Mouse (Mus musculus): ENCODE data around the gene Mettl13. TPM values are rescaled to one million over a fixed set of nuclear protein-coding genes. Genes with fewer than 3 reads are reported as not detected.

The Mettl13 gene
- total and polyA plus RNA-seq, 2 experiments = 3.0 to 8.6 TPM

DNA sequence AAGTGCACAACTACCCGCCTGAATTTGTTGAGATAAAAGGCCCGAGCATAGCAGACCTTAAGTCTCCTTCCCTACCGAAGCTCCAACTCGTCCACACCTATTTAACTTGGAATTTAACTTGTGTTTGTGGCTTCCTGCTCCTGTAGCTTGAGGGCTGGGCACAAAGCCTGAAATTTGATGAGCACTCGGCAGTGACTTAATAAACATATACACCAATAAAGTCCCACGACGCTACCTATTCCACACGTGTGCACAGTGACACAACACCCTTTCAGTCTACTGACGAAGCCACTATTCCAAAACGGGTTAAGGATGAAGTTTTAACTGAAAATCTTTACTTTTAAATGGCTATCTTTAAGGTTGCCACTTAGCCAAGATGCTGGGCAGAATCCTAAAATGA, 744 bp downstream of the Mettl13 start:
- no peak for DNase-seq (ENCODE audit: extremely low read depth, low read depth, low spot score)
- H3K79me2 ChIP-seq (ENCODE audit: control insufficient read depth, insufficient read depth, low read length) = no peaks in the 10 kb centered on the region
- H3K9ac ChIP-seq (ENCODE audit: low read depth, low read length) = peak overlapping the region; percentile 64
- WGBS = 3% methylated on average over 10 of the region's 10 CpGs
- no peak overlapping the region for H3K27ac ChIP-seq (replicated peaks; ENCODE audit: insufficient read depth, low read depth, low read length)
- no peaks in the 10 kb centered on the region; the same call in 1 of the 2 replicates for H3K36me3 ChIP-seq (ENCODE audit: control insufficient read depth, insufficient read depth, low read length)
- H3K4me1 ChIP-seq (ENCODE audit: control insufficient read depth, insufficient read depth, low read length) = peaks cover 6% of the 10 kb centered on the region
- peak overlapping the region; percentile 26 for H3K4me3 ChIP-seq (ENCODE audit: insufficient read depth, low read depth, low read length)
- no peaks in the 10 kb centered on the region for H3K27me3 ChIP-seq (ENCODE audit: control insufficient read depth, insufficient read depth, low read length)
- TF ChIP-seq POLR2A (IDR thresholded peaks at IDR 0.05; ENCODE audit: extremely low read depth, insufficient read depth, low read length) (no peak), CTCF (IDR thresholded peaks at IDR 0.05; ENCODE audit: low read depth, low read length) (no peak)

DNA sequence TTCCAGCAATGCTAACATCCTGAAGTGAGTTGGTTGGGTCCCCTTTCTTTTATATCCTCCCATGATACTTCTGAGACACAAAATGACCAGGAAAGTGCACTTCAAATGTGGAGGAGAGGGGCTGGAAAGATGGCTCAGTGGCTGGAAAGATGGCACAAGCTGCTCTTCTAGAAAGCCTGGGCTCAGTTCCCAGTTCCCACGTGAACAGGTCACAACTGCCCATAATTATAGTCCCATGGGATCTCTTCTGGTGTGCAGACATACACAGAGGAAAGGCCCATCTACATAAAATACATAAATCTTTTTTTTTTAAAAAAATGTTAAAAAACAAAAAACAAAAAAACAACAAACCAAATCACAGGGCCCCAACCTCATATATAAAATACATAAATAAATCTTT, 5.1 kb downstream of the Mettl13 start:
- no peak for DNase-seq (ENCODE audit: extremely low read depth, low read depth, low spot score)
- TF ChIP-seq POLR2A (IDR thresholded peaks at IDR 0.05; ENCODE audit: extremely low read depth, insufficient read depth, low read length) = no peak
- TF ChIP-seq CTCF (IDR thresholded peaks at IDR 0.05; ENCODE audit: low read depth, low read length) = no peak
- H3K4me1 ChIP-seq (ENCODE audit: control insufficient read depth, insufficient read depth, low read length) = peaks cover 6% of the 10 kb centered on the region
- no peak overlapping the region for H3K4me3 ChIP-seq (ENCODE audit: insufficient read depth, low read depth, low read length)
- H3K27ac ChIP-seq (replicated peaks; ENCODE audit: insufficient read depth, low read depth, low read length) = no peak overlapping the region
- 71% methylated on average over 1 of the region's 1 CpGs for WGBS
- no peak overlapping the region for H3K9ac ChIP-seq (ENCODE audit: low read depth, low read length)
- H3K79me2 ChIP-seq (ENCODE audit: control insufficient read depth, insufficient read depth, low read length) = no peaks in the 10 kb centered on the region
- no peaks in the 10 kb centered on the region for H3K27me3 ChIP-seq (ENCODE audit: control insufficient read depth, insufficient read depth, low read length)
- peaks cover 25% of the 10 kb centered on the region for H3K36me3 ChIP-seq (ENCODE audit: control insufficient read depth, insufficient read depth, low read length)

DNA sequence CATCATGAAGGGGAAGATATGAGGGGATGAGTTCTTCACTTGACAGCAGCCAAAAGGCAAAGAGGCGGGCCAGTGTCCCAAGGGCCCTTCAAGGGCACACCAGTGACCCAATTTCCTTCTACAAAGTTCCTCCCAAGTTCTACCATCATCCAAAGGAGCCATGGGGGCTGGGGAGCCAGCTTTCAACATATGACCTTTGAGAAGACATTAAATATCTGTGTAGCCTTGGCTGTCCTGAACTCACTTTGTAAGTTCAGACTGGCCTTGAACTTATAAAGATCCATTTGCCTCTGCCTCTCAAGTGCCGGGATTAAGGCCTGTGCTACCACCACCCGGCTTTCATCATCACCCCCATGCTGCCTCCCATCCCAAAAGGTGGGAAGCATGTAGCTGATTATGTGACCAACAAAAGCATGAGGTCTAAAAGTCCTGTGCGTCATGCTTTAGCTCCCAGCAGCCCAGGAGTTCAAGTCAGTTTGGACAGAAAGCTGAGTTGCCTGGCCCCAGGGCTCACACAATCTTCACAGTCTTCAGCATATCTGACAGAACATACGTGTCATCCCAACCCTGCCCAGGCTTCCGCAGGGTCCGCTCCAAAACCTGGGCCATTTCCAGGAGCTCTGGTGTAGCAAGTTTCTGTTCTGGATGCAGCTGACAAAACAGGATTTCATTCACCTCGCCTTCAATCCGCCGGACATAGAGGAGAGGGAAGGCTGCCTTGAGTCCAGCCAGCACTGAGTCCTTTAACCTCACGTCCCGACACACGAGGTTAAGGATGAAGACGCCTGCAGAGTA, 14.4 kb downstream of the Mettl13 start:
- Histone ChIP-seq H3K36me3 (ENCODE audit: control insufficient read depth, insufficient read depth, low read length) (peaks cover 36% of the 10 kb centered on the region), H3K79me2 (ENCODE audit: control insufficient read depth, insufficient read depth, low read length) (no peaks in the 10 kb centered on the region), H3K27ac (replicated peaks; ENCODE audit: insufficient read depth, low read depth, low read length) (no peak overlapping the region), H3K9ac (ENCODE audit: low read depth, low read length) (no peak overlapping the region), H3K4me3 (ENCODE audit: insufficient read depth, low read depth, low read length) (no peak overlapping the region), H3K4me1 (ENCODE audit: control insufficient read depth, insufficient read depth, low read length) (no peaks in the 10 kb centered on the region), H3K27me3 (ENCODE audit: control insufficient read depth, insufficient read depth, low read length) (no peaks in the 10 kb centered on the region)
- WGBS = 92% methylated on average over 14 of the region's 14 CpGs
- TF ChIP-seq CTCF (IDR thresholded peaks at IDR 0.05; ENCODE audit: low read depth, low read length) = no peak
- TF ChIP-seq POLR2A (IDR thresholded peaks at IDR 0.05; ENCODE audit: extremely low read depth, insufficient read depth, low read length) = no peak
- no peak for DNase-seq (ENCODE audit: extremely low read depth, low read depth, low spot score)

DNA sequence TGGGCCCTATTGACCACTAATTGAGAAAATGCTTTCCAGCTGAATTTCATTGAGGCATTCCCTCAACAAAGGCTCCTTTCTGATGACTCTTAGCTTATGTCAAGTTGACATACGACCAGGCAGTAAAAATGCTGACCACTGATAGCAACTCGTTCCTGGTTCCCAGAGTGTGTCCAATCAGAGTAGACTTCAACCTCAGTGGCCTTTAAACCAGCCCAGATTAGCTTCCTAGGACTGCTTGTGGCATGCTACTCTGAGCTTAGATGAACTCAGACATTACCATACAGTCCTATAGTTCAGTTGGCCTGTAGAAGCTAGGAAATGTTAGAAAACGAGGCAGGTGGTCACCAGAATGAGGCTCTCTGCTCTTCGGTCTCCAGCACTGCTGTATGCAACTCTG, 16.0 kb downstream of the Mettl13 start:
- Histone ChIP-seq H3K36me3 (ENCODE audit: control insufficient read depth, insufficient read depth, low read length) (peaks cover 25% of the 10 kb centered on the region; the same call in 1 of the 2 replicates), H3K79me2 (ENCODE audit: control insufficient read depth, insufficient read depth, low read length) (no peaks in the 10 kb centered on the region), H3K27ac (replicated peaks; ENCODE audit: insufficient read depth, low read depth, low read length) (no peak overlapping the region), H3K27me3 (ENCODE audit: control insufficient read depth, insufficient read depth, low read length) (no peaks in the 10 kb centered on the region), H3K4me3 (ENCODE audit: insufficient read depth, low read depth, low read length) (no peak overlapping the region), H3K4me1 (ENCODE audit: control insufficient read depth, insufficient read depth, low read length) (no peaks in the 10 kb centered on the region), H3K9ac (ENCODE audit: low read depth, low read length) (no peak overlapping the region)
- TF ChIP-seq CTCF (IDR thresholded peaks at IDR 0.05; ENCODE audit: low read depth, low read length) = no peak
- no peak for TF ChIP-seq POLR2A (IDR thresholded peaks at IDR 0.05; ENCODE audit: extremely low read depth, insufficient read depth, low read length)
- no peak for DNase-seq (ENCODE audit: extremely low read depth, low read depth, low spot score)
- WGBS = 84% methylated on average over 4 of the region's 4 CpGs

DNA sequence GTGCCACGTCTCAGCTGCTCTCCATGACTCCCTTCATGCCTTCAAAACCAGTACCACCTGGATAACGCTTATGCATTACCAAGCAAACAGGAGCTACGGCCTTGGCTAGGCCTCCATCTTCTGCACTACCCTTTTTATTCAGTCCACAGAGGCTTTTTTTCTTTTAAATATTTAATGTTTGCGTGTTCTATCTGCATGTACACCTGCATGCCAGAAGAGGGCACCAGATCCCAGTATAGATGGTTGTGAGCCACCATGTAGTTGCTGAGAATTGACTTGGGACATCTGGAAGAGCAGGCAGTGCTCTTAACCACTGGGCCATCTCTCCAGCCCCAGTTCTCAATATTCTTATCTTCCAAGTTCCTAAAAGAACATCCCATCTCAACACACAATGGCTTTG, 16.8 kb downstream of the Mettl13 start:
- H3K4me1 ChIP-seq (ENCODE audit: control insufficient read depth, insufficient read depth, low read length) = no peaks in the 10 kb centered on the region
- DNase-seq (ENCODE audit: extremely low read depth, low read depth, low spot score) = no peak
- no peak overlapping the region for H3K4me3 ChIP-seq (ENCODE audit: insufficient read depth, low read depth, low read length)
- H3K79me2 ChIP-seq (ENCODE audit: control insufficient read depth, insufficient read depth, low read length) = no peaks in the 10 kb centered on the region
- H3K27ac ChIP-seq (replicated peaks; ENCODE audit: insufficient read depth, low read depth, low read length) = no peak overlapping the region
- WGBS = 79% methylated on average over 4 of the region's 4 CpGs
- TF ChIP-seq POLR2A (IDR thresholded peaks at IDR 0.05; ENCODE audit: extremely low read depth, insufficient read depth, low read length) = no peak
- 0 out of 2 replicates have a peak, but pooled peaks have one; percentile 1 for TF ChIP-seq CTCF (IDR thresholded peaks at IDR 0.05; ENCODE audit: low read depth, low read length)
- H3K9ac ChIP-seq (ENCODE audit: low read depth, low read length) = no peak overlapping the region
- peaks cover 18% of the 10 kb centered on the region; the same call in 1 of the 2 replicates for H3K36me3 ChIP-seq (ENCODE audit: control insufficient read depth, insufficient read depth, low read length)
- H3K27me3 ChIP-seq (ENCODE audit: control insufficient read depth, insufficient read depth, low read length) = no peaks in the 10 kb centered on the region

DNA sequence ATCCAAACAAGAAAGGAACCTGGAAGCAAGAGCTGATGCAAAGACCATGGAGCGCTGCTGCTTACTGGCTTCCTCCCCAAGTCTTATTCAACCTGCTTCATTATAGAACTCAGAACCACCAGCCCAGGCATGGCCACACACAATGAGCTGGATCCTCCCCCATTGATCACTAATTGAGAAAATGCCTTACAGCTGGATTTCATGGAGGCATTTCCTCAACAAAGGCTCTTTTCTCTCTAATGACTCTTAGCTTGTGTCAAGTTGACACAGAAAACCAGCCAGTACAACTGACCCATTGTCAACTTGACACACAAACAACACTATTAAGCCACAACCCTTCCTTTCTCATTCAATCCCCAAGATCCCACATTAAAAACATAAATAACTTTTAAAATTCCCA, 17.7 kb downstream of the Mettl13 start:
- Histone ChIP-seq H3K4me1 (ENCODE audit: control insufficient read depth, insufficient read depth, low read length) (no peaks in the 10 kb centered on the region), H3K79me2 (ENCODE audit: control insufficient read depth, insufficient read depth, low read length) (no peaks in the 10 kb centered on the region), H3K36me3 (ENCODE audit: control insufficient read depth, insufficient read depth, low read length) (peaks cover 9% of the 10 kb centered on the region; the same call in 1 of the 2 replicates), H3K4me3 (ENCODE audit: insufficient read depth, low read depth, low read length) (no peak overlapping the region), H3K27ac (replicated peaks; ENCODE audit: insufficient read depth, low read depth, low read length) (no peak overlapping the region), H3K27me3 (ENCODE audit: control insufficient read depth, insufficient read depth, low read length) (no peaks in the 10 kb centered on the region), H3K9ac (ENCODE audit: low read depth, low read length) (no peak overlapping the region)
- no peak for TF ChIP-seq CTCF (IDR thresholded peaks at IDR 0.05; ENCODE audit: low read depth, low read length)
- TF ChIP-seq POLR2A (IDR thresholded peaks at IDR 0.05; ENCODE audit: extremely low read depth, insufficient read depth, low read length) = no peak
- DNase-seq (ENCODE audit: extremely low read depth, low read depth, low spot score) = no peak
- 91% methylated on average over 1 of the region's 1 CpGs for WGBS
